Mouse (Mus musculus) brain, embryonic 14.5 days (tissue): Measurements from ENCODE around the gene Arsb.

Source experiments
- CTCF ChIP-seq: fragments of 200-500 bp; IDR thresholded peaks from 2 replicates; pipeline ENCODE4 v1.5.1; 2012; ENCODE audit warnings: inconsistent platforms, mild to moderate bottlenecking, moderate library complexity, borderline replicate concordance; ENCODE audit not compliant: insufficient read depth, insufficient read length; ENCODE audit errors: extremely low read depth
- POLR2A ChIP-seq: fragments of 200-500 bp; IDR thresholded peaks from 2 replicates; pipeline ENCODE4 v1.6.1; 2012; ENCODE audit warnings: mild to moderate bottlenecking, inconsistent platforms, borderline replicate concordance; ENCODE audit not compliant: poor library complexity, insufficient read depth, insufficient read length, severe bottlenecking; ENCODE audit errors: extremely low read depth

GRCm38 (mm10) chr13:93987611-93988010, 216.2 kb downstream of the Arsb start:
- TF ChIP-seq POLR2A (no peak), CTCF (no peak)
